Mouse (Mus musculus) bone marrow, adult 2 months (tissue): ENCODE data around the gene Rhoa.

Experiments
- CTCF ChIP-seq: fragments of 200-500 bp; IDR thresholded peaks from 2 replicates; pipeline ENCODE4 v1.5.1; 2011; ENCODE audit warnings: low read length, control low read depth; ENCODE audit not compliant: control insufficient read depth, insufficient read depth
- POLR2A ChIP-seq: fragments of 200-500 bp; IDR thresholded peaks from 2 replicates; pipeline ENCODE4 v1.6.1; 2011; ENCODE audit warnings: low read depth, mild to moderate bottlenecking, control low read depth, low read length, borderline replicate concordance; ENCODE audit not compliant: control insufficient read depth

- TF ChIP-seq CTCF (peak; percentile 16; the same call in 1 of the 2 replicates), POLR2A (no peak)
Observed at GRCm38 (mm10) chr9:108317572-108317971, 11.6 kb downstream of the Rhoa start.
